Mouse (Mus musculus) MEL (cell line): ENCODE data around the gene Myo18a. TPM values are rescaled to one million over a fixed set of nuclear protein-coding genes. Genes with fewer than 3 reads are reported as not detected.

Experiments used
- DNase-seq: peaks from one replicate; pipeline ENCODE4 v3.0.0; 2011; ENCODE audit warnings: low read depth, low spot score
- H3K27ac ChIP-seq: 2 replicates; pipeline ENCODE4 v1.5.1; 2012; ENCODE audit warnings: low read depth, mild to moderate bottlenecking, control low read depth, low read length, moderate library complexity; ENCODE audit not compliant: control insufficient read depth
- H3K27me3 ChIP-seq, 2 experiments: fragments of 150-350 bp in 1 of 2; sonication (generic) in 1 of 2; 2 replicates each; pipeline ENCODE4 v1.6.1; 2012; ENCODE audit warnings: low read length in 2 of 2, mild to moderate bottlenecking in 2 of 2, improper control_type of control experiment in 1 of 2, moderate library complexity in 1 of 2; ENCODE audit not compliant: insufficient read depth in 2 of 2, control insufficient read depth in 1 of 2
- H3K36me3 ChIP-seq, 2 experiments: 2 replicates each; pipeline ENCODE4 v1.6.1; 2012 to 2014; ENCODE audit warnings: low read length in 2 of 2, improper control_type of control experiment in 1 of 2, inconsistent platforms in 1 of 2, mild to moderate bottlenecking in 1 of 2; ENCODE audit not compliant: insufficient read depth in 2 of 2, control insufficient read depth in 1 of 2
- H3K4me1 ChIP-seq, 2 experiments: fragments of 150-350 bp in 1 of 2; sonication (generic) in 1 of 2; 2 replicates each; pipeline ENCODE4 v1.6.1; 2012; ENCODE audit warnings: low read length in 2 of 2, improper control_type of control experiment in 1 of 2, mild to moderate bottlenecking in 1 of 2; ENCODE audit not compliant: insufficient read depth in 2 of 2, control insufficient read depth in 1 of 2
- H3K4me3 ChIP-seq, 2 experiments: fragments of 150-350 bp in 1 of 2; sonication (generic) in 1 of 2; 2 replicates each; pipeline ENCODE4 v1.5.1; 2012; ENCODE audit warnings: low read depth in 2 of 2, low read length in 2 of 2, mild to moderate bottlenecking in 2 of 2, moderate library complexity in 2 of 2, control low read depth in 1 of 2, improper control_type of control experiment in 1 of 2; ENCODE audit not compliant: control insufficient read depth in 1 of 2, insufficient read depth in 1 of 2
- H3K79me2 ChIP-seq: 2 replicates; pipeline ENCODE4 v1.6.1; 2012; ENCODE audit warnings: mild to moderate bottlenecking, low read length, moderate library complexity; ENCODE audit not compliant: control insufficient read depth, poor library complexity, insufficient read depth
- H3K9ac ChIP-seq: 2 replicates; pipeline ENCODE4 v1.6.1; 2012; ENCODE audit warnings: low read depth, mild to moderate bottlenecking, control low read depth, low read length, moderate library complexity; ENCODE audit not compliant: control insufficient read depth, poor library complexity, severe bottlenecking
- H3K9me3 ChIP-seq: fragments of 150-350 bp; sonication (generic); replicated peaks from 2 replicates; pipeline ENCODE4 v1.6.1; 2012; ENCODE audit warnings: mild to moderate bottlenecking, low read length, improper control_type of control experiment, moderate library complexity; ENCODE audit not compliant: insufficient read depth
- BHLHE40 ChIP-seq: IDR thresholded peaks from 2 replicates; pipeline ENCODE4 v1.6.1; 2012; ENCODE audit warnings: low read depth, mild to moderate bottlenecking, inconsistent platforms, low read length, improper control_type of control experiment, borderline replicate concordance
- CTCF ChIP-seq, 3 experiments: IDR thresholded peaks in 2 of 3; conservative IDR thresholded peaks in 1 of 3; 2 replicates each; pipeline ENCODE4 v1.5.1; 2011 to 2012; ENCODE audit warnings: low read length in 3 of 3, low read depth in 2 of 3, mild to moderate bottlenecking in 2 of 3, improper control_type of control experiment in 1 of 3, inconsistent platforms in 1 of 3, mixed read lengths in 1 of 3, moderate library complexity in 1 of 3; ENCODE audit not compliant: control insufficient read depth in 1 of 3, insufficient read depth in 1 of 3, poor library complexity in 1 of 3, severe bottlenecking in 1 of 3
- E2F4 ChIP-seq: IDR thresholded peaks from 2 replicates; pipeline ENCODE4 v1.6.1; 2011; ENCODE audit warnings: low read depth, low read length, improper control_type of control experiment, borderline replicate concordance
- ETS1 ChIP-seq: IDR thresholded peaks from 2 replicates; pipeline ENCODE4 v1.6.1; 2012; ENCODE audit warnings: low read depth, mild to moderate bottlenecking, inconsistent platforms, low read length, improper control_type of control experiment, moderate library complexity
- GABPA ChIP-seq: IDR thresholded peaks from 2 replicates; pipeline ENCODE4 v1.6.1; 2012; ENCODE audit warnings: low read depth, mild to moderate bottlenecking, inconsistent platforms, low read length, improper control_type of control experiment, moderate library complexity
- HCFC1 ChIP-seq: IDR thresholded peaks from 2 replicates; pipeline ENCODE4 v1.6.1; 2012; ENCODE audit warnings: low read depth, mild to moderate bottlenecking, inconsistent platforms, low read length, improper control_type of control experiment, moderate library complexity
- JUND ChIP-seq: IDR thresholded peaks from 2 replicates; pipeline ENCODE4 v1.6.1; 2011; ENCODE audit warnings: low read depth, mild to moderate bottlenecking, improper control_type of control experiment, low read length
- MAFK ChIP-seq: IDR thresholded peaks from 2 replicates; pipeline ENCODE4 v1.6.1; 2011; ENCODE audit warnings: low read depth, mild to moderate bottlenecking, low read length, improper control_type of control experiment, borderline replicate concordance
- MXI1 ChIP-seq: IDR thresholded peaks from 2 replicates; pipeline ENCODE4 v1.6.1; 2011; ENCODE audit warnings: mild to moderate bottlenecking, low read depth, low read length, improper control_type of control experiment
- POLR2A ChIP-seq, 2 experiments: IDR thresholded peaks; 2 replicates each; pipeline ENCODE4 v1.6.1; 2011 to 2012; ENCODE audit warnings: low read length in 2 of 2, mild to moderate bottlenecking in 2 of 2, control low read depth in 1 of 2, improper control_type of control experiment in 1 of 2, low read depth in 1 of 2, moderate library complexity in 1 of 2; ENCODE audit not compliant: control insufficient read depth in 1 of 2, insufficient read depth in 1 of 2, poor library complexity in 1 of 2
- POLR2AphosphoS5 ChIP-seq: IDR thresholded peaks from 2 replicates; pipeline ENCODE4 v1.6.1; 2012; ENCODE audit warnings: low read depth, borderline replicate concordance, mild to moderate bottlenecking, inconsistent platforms, low read length, moderate library complexity, mixed read lengths
- RAD21 ChIP-seq: IDR thresholded peaks from 2 replicates; pipeline ENCODE4 v1.6.1; 2011; ENCODE audit warnings: mild to moderate bottlenecking, low read depth, low read length, improper control_type of control experiment
- RCOR1 ChIP-seq: IDR thresholded peaks from 2 replicates; pipeline ENCODE4 v1.6.1; 2012; ENCODE audit warnings: low read depth, mild to moderate bottlenecking, inconsistent platforms, low read length, improper control_type of control experiment
- SMC3 ChIP-seq: IDR thresholded peaks from 2 replicates; pipeline ENCODE4 v1.6.1; 2011; ENCODE audit warnings: low read depth, low read length, improper control_type of control experiment
- TCF12 ChIP-seq: IDR thresholded peaks from 2 replicates; pipeline ENCODE4 v1.6.1; 2014; ENCODE audit warnings: low read depth, mild to moderate bottlenecking, inconsistent platforms, low read length, improper control_type of control experiment, moderate library complexity
- UBTF ChIP-seq: IDR thresholded peaks from 2 replicates; pipeline ENCODE4 v1.6.1; 2012; ENCODE audit warnings: low read depth, mild to moderate bottlenecking, inconsistent platforms, low read length, improper control_type of control experiment, moderate library complexity, borderline replicate concordance; ENCODE audit not compliant: insufficient read depth
- ZC3H11A ChIP-seq: IDR thresholded peaks from 2 replicates; pipeline ENCODE4 v1.6.1; 2012; ENCODE audit warnings: low read depth, mild to moderate bottlenecking, inconsistent platforms, low read length, improper control_type of control experiment
- ZKSCAN1 ChIP-seq: IDR thresholded peaks from 2 replicates; pipeline ENCODE4 v1.6.1; 2012; ENCODE audit warnings: low read depth, mild to moderate bottlenecking, inconsistent platforms, low read length, improper control_type of control experiment, moderate library complexity
- ZMIZ1 ChIP-seq: IDR thresholded peaks from 2 replicates; pipeline ENCODE4 v1.6.1; 2012; ENCODE audit warnings: low read depth, mild to moderate bottlenecking, inconsistent platforms, low read length, improper control_type of control experiment, moderate library complexity
- ZNF384 ChIP-seq: IDR thresholded peaks from 2 replicates; pipeline ENCODE4 v1.6.1; 2012; ENCODE audit warnings: low read depth, mild to moderate bottlenecking, inconsistent platforms, low read length, improper control_type of control experiment
- polyA plus RNA-seq, 2 experiments: library from polyadenylated mRNA; stranded (reverse) in 1 of 2; unstranded in 1 of 2; fragments of >175 nt in 1 of 2; fragments of >200 nt in 1 of 2; gene quantifications; 2 replicates each; pipeline versions ENCODE4 v1.2.1 to v1.2.4; 2012; ENCODE audit warnings: low replicate concordance in 2 of 2, low read depth in 1 of 2; ENCODE audit not compliant: insufficient read length in 2 of 2, insufficient read depth in 1 of 2, missing spikeins in 1 of 2
- total RNA-seq: library from RNA; depleted of rRNA; stranded (reverse); fragments of 300-350 nt; gene quantifications from 2 replicates; pipeline ENCODE4 v1.2.3, GENCODE M21; 2012

The Myo18a gene
- total and polyA plus RNA-seq, 3 experiments: 13.1 to 18.0 TPM; not detected in 1

GRCm38 (mm10) chr11:77903761-77904160 is 140.7 kb downstream of the Myo18a start:
- Histone ChIP-seq H3K79me2 (no peaks in the 10 kb centered on the region), H3K27me3 (peaks cover 40 to 43% of the 10 kb centered on the region in 2 experiments), H3K4me3 (no peak overlapping the region)
- no peak for DNase-seq
- TF ChIP-seq TCF12 (no peak), GABPA (no peak), SMC3 (no peak), POLR2AphosphoS5 (no peak), JUND (no peak), ZNF384 (no peak), HCFC1 (no peak), MAFK (no peak), POLR2A (IDR thresholded peaks at IDR 0.05; ENCODE audit: control insufficient read depth in 1 of 2, insufficient read depth in 1 of 2, low read depth in 1 of 2, low read length in 2 of 2, poor library complexity in 1 of 2) (no peak), RAD21 (no peak), ZKSCAN1 (no peak), ZMIZ1 (no peak), RCOR1 (no peak), UBTF (no peak), MXI1 (no peak), CTCF (IDR thresholded peaks at IDR 0.05 in 2 of 3, conservative IDR thresholded peaks at IDR 0.05 in 1 of 3; ENCODE audit: control insufficient read depth in 1 of 3, insufficient read depth in 1 of 3, low read depth in 2 of 3, low read length in 3 of 3, poor library complexity in 1 of 3, severe bottlenecking in 1 of 3) (no peak), E2F4 (no peak), BHLHE40 (no peak)
- TF ChIP-seq, all 39 proteins: peak for 0
- no peaks in the 10 kb centered on the region for H3K9me3 ChIP-seq
- H3K27ac ChIP-seq: no peak overlapping the region
- no peak overlapping the region for H3K9ac ChIP-seq
- peaks cover 0 to 4% of the 10 kb centered on the region in 2 experiments; a peak in 1 of 4 replicates for H3K4me1 ChIP-seq
- peaks cover 0 to 3% of the 10 kb centered on the region in 2 experiments; a peak in 1 of 4 replicates for H3K36me3 ChIP-seq

- Histone ChIP-seq H3K27ac (no peak overlapping the region), H3K79me2 (no peaks in the 10 kb centered on the region), H3K36me3 (peaks cover 0 to 3% of the 10 kb centered on the region in 2 experiments; a peak in 1 of 4 replicates), H3K9ac (no peak overlapping the region), H3K27me3 (peaks cover 39 to 41% of the 10 kb centered on the region in 2 experiments), H3K4me3 (no peak overlapping the region), H3K4me1 (peaks cover 0 to 4% of the 10 kb centered on the region in 2 experiments; a peak in 1 of 4 replicates), H3K9me3 (no peaks in the 10 kb centered on the region)
- TF ChIP-seq ZC3H11A: no peak
- TF ChIP-seq HCFC1: no peak
- TF ChIP-seq ETS1: no peak
- DNase-seq: no peak
Observed at GRCm38 (mm10) chr11:77904707-77905106, 141.7 kb downstream of the Myo18a start.
